Mouse (Mus musculus) right cerebral cortex, adult 2 months (tissue): ENCODE measurements around the gene Eci2.
"Not testable (repeated sequence)": the region's sequence is repeated elsewhere in the genome, so short reads cannot be mapped to it uniquely, and the experiment has no call there.

Experiments
- DNase-seq, 2 experiments: peaks; one replicate each; pipeline ENCODE4 v3.0.0; 2021 to 2022; ENCODE audit warnings: low spot score in 2 of 2

Eci2 gene

DNA sequence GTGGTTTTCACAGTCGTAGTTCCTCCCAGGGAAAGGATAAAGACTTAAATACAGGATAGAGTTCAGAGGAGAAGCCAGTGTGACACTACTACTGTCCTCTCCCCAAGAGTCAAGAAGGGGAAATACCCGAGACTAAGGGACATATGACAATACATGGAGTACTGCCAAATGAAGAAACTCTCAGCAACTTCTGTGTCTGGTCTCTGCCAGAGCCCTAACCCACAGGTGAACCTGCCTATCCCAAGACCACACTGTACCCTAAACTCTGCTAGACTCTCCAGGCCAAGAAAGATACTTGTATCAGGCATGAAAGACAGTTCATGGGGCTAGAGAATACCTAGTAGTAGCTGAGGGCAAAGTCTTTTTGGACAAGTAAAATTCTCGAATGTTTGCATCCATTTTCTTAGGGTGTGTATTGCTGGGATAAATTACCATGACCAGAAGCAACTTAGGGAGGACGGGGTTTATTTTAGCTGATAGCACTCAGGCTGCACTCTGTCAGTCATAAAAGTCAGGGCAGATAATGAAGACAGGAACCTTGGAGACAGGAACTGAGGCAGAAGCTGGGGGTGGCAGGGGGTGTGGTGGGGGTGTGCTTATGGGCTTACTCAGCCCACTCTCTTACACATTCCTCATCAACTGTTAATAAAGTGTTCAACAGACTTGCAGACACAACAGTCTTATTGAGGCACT lies 35.2 kb downstream of the Eci2 start:
- DNase-seq = no peak

DNA sequence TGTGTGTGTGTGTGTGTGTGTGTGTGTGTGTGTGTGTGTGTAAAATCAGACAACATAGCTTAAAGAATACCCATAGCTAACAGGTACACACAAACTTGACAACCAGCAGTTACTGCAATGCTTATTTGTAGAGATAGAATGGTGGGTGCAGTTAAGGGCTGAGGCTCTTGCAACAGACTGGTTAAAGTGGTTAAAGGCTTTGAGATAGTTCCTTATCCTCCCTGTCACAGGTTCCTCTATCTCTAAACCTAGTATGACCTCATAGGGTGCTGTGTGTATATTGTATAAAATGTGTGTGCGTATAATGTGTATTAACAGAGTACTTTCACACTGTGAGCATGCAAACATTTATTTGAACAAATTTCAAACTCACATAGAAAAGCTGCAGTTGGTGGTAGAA lies 43.4 kb downstream of the Eci2 start:
- not testable (repeated sequence) for DNase-seq

DNA sequence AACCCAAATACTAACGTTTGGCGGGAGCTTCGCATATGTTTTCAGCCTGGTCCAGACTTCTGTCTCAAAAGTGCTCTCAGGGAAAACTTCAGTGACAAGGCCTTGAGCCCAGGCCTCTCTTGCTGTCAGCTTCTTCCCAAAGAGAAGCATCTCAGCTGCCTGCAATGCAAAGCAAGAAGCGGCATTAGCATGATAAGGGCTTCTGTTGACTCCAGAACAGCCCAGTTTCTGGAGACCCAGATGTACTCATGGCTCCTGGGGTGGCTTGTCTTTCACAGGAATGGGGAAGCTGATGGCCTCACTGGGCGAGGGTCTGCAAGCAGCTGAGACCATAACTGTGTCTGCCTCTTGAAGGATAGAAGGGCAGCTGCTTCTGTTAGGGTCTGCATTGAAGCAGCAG lies 48.3 kb downstream of the Eci2 start:
- DNase-seq = not testable (repeated sequence)

DNA sequence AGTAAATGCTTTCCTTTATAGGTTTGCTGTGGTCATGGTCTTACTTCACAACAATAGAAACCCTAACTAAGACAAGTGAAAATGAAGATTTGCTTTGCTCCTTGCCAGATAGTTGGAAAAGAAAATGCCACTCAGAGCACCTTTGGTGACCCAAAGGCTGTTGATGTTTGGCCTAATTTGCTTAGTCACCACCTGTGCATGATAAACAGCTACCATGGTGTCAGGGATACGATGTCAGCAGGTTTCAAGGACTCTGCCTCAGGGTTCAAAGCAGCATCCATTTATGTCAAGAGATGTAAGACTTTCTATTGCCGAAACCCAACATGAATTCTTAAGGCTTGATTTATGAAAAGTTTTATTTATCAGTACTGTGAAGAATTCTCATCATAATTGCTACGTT lies 49.5 kb downstream of the Eci2 start:
- DNase-seq = no peak

DNA sequence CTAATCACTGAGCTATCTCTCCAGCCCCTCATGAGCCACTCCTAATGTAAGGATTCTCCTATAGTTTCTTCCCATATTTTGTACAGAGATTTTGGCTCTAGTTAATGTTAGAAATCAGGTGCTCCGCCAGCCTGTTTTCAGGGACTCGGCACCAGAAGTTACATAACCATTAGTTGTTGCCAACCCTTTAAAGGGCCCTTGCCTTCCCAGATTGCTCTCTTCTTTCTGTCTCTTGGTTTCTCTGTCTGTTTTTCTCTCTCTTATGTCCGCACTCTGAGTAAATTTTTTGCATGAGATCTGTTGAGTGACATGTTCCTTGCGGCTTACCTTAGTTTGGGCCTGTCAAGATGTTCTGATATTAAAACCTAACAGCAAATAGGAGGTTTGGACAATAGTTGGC lies 50.8 kb downstream of the Eci2 start:
- DNase-seq = no peak

DNA sequence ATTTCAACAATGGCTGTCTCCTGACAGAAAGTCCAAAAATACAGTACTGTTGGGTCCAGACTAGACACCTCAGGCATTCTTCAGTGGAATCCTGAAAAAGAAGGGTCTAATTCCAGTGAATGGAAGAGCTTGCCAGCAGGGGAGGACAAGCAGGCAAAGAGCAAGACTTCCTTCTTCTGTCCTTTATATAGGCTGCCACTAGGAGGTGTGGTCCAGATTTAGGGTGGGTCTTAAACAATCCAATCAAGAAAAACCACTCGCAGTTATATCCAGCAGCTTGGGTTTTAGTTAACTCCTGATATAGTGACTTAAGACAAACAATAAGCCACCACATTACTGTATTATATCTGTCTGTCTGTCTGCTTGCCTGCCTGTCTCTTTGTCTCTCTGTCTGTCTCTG lies 53.1 kb downstream of the Eci2 start:
- DNase-seq = no peak

DNA sequence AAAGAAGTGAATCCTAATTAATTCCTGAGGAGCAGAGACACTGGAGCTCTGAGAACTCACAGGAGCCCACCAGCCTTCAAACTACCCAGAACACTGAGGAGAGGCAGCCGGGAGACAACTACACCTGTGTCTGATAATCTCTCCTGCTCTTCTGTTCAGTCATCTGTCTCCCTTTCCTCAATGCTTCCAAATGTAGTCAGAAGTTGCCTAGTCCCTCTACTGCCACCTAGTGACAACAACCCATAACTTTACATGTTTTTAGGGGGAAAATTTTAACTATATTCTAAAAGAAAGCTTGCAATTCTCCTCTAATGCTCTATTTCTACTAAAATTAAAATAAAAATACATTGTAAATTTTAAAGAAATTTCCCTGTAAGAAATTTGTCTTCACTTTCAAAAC lies 53.7 kb downstream of the Eci2 start:
- no peak for DNase-seq

DNA sequence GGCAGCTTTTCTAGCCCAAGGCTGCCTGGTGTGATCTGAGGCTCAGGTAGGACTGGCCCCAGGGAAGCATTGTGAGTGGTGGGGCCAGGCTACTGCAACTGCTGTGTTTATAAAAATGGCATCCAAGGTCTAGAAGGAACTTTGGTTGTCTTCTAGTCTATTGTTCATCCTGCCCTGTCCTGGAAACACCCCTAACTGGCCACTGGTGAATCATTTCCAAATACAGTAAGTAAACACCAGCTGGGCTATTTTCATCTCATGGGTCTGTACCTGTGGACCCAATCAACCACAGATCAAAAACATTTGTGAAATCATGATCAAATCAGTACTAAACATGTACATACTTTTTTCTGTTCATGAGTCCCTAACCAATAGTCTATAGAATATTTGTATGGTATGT lies 54.4 kb downstream of the Eci2 start:
- not testable (repeated sequence) for DNase-seq

DNA sequence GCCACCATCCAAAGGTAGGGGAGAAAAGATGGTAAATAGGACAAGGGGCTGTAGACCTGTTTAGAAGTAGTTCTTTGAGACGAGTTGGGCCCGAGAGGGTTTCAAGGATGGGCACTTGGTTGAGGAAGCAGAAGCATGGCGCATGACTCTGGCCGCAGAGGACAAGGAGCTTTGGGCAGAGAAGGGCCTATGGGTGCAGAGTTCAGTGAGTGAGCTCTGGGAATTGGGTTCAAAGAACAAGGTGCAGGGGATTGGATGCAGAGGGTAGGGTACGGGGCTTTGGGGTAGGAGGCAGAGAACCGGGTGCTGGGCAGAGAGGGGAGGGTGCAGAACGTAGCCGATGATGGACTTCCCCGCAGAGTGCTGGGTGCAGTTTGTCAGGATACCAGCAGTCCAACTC lies 61.2 kb downstream of the Eci2 start:
- DNase-seq = not testable (repeated sequence)

DNA sequence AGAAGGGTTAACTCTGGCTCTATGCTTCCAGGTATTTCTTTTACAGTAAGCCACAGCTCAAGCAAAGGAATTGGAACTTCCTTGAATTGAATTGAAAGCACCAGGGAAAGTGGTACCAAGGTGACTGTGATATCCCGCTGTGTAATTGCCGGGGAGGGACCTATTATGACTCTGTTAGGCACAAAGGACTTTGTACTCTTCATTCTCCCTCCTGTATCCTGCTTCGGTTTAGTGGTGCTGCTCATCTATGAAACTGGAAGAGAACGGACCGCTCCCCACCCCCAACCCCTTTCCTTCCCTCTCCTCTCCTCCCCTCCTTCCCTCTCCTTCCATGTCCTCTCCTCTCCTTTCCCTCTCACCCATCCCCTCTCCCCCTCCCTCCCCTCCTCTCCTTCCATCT lies 62.0 kb downstream of the Eci2 start:
- DNase-seq = no peak

DNA sequence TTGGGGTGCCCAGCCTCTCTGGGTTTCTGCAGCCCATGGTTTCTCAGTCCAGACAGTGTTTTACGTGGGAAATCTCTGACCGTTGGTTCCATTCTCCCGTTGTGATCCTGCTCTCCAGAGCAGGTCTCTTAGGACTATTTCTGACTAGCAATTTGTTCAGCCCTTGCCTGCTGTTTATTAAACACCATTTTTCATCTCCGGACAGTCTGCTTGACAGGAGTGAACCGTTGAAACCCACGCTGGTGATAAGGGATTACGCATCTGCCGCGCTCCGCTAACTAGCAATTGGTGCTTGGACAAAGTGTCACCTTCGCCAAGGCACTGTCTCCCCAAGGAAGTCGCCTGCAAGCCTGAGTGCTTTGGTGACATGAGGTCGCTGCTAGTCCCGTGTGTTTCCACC lies 62.5 kb downstream of the Eci2 start:
- peak in 1 of 2 experiments; percentile 10 for DNase-seq

DNA sequence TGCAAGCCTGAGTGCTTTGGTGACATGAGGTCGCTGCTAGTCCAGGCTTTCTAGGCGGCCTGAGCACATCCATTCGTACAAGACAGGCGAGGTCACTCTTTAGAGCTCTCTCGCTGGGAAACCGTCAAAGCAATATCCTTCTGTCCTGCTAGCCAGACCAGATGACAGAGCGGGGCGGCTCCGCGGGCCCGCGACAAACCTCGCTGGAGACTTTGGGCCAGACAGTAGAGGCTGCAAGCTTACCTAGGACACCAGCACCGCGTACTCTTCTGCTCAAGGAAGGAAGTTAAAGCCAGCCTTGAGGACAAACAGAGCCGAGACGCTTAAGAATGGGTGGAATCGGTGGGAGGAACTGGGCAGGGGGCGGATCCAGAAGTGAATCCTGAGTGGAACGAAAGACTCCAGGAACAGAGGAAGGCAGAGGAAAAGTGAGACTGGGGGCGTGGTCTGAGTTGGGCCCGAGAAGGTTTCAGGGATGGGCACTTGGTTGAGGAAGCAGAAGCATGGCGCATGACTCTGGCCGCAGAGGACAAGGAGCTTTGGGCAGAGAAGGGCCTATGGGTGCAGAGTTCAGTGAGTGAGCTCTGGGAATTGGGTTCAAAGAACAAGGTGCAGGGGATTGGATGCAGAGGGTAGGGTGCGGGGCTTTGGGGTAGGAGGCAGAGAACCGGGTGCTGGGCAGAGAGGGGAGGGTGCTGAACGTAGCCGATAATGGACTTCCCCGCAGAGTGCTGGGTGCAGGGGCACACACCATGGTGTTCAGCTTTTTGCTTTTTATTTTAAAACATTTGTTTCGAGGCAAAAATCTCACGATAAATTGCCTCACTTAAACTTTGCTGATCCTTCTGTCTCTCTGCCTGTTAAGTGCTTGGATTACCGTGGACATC lies 63.1 kb downstream of the Eci2 start, which contains the start of gene Eci3:
Gene Eci3 (minus strand): TSS at position 300 of the 887 bp plus-strand sequence.
- DNase-seq = peak; percentile 3 to 6

DNA sequence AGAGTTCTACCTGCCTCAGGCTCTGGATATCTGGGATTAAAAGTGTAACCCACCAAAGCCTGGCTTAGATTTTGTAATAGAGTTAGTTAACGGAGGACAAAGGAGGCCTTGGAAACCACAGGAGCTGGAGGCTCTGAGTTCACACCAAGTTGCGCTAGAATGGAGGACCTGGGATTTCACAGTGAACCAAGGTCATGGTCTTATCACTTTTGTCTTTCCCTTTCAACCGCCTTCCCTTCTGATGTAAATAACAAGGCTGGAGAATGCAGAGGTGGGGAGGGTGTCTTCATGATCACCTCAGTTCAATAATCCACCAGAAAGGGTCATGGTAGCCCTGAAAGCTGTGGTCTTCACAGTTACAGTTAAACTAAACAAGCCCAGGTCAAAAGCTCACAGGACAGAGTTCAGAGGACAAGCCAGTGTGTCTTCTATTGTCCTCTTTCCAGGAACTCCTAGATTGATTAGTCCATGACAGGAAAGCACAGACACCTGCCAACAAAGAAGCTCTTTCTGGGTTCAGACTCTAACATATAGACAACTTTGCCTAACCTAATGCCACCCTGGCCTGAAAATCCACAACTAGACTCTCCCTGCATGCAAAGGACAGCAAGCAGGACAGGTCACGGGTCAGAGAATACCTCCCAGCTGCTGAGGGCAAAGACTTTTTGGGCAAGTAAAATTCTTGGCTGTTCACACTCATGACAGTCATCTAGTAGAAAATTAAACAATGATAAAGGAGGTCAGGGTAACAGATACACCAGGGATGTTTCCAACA lies 65.7 kb downstream of the Eci2 start:
- DNase-seq = no peak

DNA sequence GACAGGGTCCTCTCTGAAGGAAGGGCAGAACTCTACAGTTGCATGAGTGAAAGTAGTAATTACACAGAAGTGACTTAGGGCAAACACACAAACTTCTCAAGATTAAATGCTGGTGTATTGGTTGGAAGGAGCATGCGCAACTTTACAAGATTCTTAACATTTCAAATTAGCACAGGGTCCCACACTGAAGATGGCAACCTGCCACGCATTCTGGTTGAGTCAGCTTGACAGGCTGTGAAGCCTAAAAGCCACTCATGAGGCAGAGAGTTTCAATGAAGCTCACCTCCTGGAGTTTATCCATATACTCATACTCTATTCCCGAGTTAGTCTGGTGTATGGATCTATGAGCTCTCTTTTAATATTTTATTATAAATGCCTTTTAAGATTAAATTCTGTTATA lies 68.7 kb downstream of the Eci2 start:
- not testable (repeated sequence) for DNase-seq

DNA sequence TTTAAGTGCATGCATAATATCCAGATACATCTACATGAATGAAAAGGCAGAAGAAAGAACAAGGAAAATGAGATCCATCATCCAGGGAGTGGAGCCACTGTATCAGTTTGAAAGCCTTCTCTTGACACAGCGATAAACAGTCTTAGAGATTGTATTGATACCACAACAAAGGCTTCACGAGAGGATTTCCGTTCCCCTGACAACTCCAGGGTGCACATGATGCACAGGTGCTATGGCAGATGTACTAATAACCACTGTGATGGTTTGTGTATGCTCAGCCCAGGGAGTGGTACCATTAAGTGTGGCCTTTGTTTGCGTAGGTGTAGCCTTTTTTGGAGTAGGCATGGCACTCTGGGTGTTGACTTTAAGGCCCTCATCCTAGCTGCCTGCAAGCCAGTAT lies 70.0 kb downstream of the Eci2 start:
- DNase-seq = no peak

DNA sequence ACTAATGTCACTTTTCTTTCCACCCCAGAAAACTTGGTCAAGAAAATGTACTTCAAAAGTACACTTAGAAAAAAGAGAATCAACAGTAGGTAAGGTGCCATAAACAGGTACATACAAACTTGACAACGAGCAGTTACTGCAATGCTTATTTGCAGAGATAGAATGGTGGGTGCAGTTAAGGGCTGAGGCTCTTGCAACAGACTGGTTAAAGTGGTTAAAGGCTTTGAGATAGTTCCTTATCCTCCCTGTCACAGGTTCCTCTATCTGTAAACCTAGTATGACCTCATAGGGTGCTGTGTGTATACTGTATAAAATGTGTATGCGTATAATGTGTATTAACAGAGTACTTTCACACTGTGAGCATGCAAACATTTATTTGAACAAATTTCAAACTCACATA lies 75.5 kb downstream of the Eci2 start:
- not testable (repeated sequence) for DNase-seq

DNA sequence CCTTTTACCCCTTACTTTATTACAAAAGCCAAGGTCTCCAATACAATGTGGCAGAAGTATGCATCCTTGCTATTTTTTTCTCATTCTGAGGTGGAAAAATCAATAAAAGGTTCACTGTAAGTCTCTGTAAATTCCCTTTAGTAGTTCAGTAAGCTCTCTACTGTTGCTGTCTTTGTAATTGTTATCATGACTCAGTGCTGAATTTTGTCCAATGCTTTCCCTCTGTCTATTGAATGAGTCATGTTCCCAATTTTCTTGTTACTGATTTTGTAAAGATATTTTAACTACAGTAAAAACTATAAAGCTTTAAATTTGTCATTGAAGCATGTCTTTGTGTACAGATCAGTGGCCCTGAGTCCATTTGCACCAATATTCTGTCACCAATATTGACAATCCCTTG lies 84.5 kb downstream of the Eci2 start:
- no peak for DNase-seq

DNA sequence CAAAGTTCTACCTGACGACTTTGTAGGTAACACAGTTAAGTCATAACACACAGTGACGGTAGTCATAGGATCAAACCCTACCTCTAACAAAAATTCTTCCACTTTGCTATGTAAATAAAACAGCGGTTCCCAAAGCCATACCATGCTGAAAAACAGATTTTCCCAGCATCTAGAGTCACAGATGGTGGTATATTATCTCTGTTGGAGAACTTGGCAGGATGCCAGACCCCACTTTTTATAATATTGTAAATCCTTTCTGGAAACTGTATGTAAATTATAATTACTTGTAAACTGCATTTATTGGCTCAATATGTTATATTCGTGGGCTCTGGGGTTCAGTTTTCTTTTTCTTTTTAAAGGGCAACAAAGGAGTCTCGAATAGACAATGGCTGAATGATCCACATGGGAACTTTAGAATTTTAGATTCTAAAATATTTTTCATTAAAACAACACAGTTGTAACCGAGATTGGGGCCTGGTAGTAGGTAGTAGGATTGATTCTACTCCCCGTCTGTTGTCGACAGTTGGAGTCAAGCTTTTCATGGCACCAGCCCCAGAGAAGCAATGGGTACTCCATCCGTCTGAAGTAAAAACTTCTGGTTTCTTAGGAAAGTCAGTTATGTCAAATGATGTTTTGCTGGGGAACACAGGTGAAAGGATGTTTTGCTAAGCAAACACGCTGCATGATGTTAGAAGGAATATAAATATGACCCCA lies 91.8 kb downstream of the Eci2 start:
- peak; percentile 6 to 34 for DNase-seq
